Mouse (Mus musculus) C2C12 (cell line): ENCODE results near the gene Kcnj9.

Source experiments
- CEBPB ChIP-seq: IDR thresholded peaks from one replicate; pipeline ENCODE4 v1.6.1; 2011; ENCODE audit warnings: low read depth, mild to moderate bottlenecking, control low read depth, moderate library complexity
- CTCF ChIP-seq: IDR thresholded peaks from one replicate; pipeline ENCODE4 v1.5.1; 2011; ENCODE audit not compliant: control insufficient read depth, insufficient read depth, insufficient read length
- MAX ChIP-seq: IDR thresholded peaks from one replicate; pipeline ENCODE4 v1.6.1; 2011; ENCODE audit warnings: mild to moderate bottlenecking, control low read depth
- MYOD1 ChIP-seq: IDR thresholded peaks from one replicate; pipeline ENCODE4 v1.6.1; 2011; ENCODE audit warnings: low read depth; ENCODE audit not compliant: control insufficient read depth, insufficient read length
- USF1 ChIP-seq: IDR thresholded peaks from one replicate; pipeline ENCODE4 v1.6.1; 2011; ENCODE audit warnings: low read depth, mild to moderate bottlenecking, control low read depth, moderate library complexity

DNA sequence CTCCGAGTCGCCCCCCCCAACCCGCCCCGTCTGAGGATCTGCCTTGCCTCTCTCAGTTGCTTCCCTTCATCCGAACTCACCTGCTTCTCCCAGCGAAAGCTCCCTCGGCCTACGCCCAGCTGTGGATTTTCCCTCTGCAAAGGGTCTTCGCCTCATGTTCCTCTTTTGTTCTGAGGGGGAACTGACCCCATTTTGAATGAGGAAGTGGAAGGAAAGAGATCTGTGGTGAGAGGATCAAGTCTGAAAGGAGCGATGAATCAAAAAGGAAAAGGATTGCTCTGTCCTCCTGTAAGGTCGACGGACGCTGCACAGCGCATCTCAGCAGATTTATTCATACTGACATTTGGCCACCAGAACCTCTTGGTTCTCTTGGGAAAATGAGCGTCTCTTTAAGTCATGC, 6.7 kb upstream of the Kcnj9 start:
- no peak for TF ChIP-seq USF1
- no peak for TF ChIP-seq CTCF
- no peak for TF ChIP-seq MAX
- TF ChIP-seq CEBPB: no peak
- no peak for TF ChIP-seq MYOD1
